Mouse (Mus musculus) bone marrow, adult 2 months (tissue): ENCODE measurements around the gene Apol7b. TPM values are rescaled to one million over a fixed set of nuclear protein-coding genes. Genes with fewer than 3 reads are reported as not detected.

ENCODE experiments used
- H3K27ac ChIP-seq: fragments of 200-500 bp; 2 replicates; pipeline ENCODE4 v1.5.1; 2012; ENCODE audit warnings: low read depth, mild to moderate bottlenecking, control low read depth, inconsistent platforms, low read length; ENCODE audit not compliant: control insufficient read depth, poor library complexity, insufficient read depth
- H3K4me1 ChIP-seq: fragments of 200-500 bp; 2 replicates; pipeline ENCODE4 v1.6.1; 2011; ENCODE audit warnings: low read length; ENCODE audit not compliant: control insufficient read depth, insufficient read depth
- H3K4me3 ChIP-seq: fragments of 200-500 bp; replicated peaks from 2 replicates; pipeline ENCODE3; 2011; ENCODE audit warnings: mild to moderate bottlenecking, low read depth, low read length, control low read depth; ENCODE audit not compliant: control insufficient read depth
- CTCF ChIP-seq: fragments of 200-500 bp; IDR thresholded peaks from 2 replicates; pipeline ENCODE4 v1.5.1; 2011; ENCODE audit warnings: low read length, control low read depth; ENCODE audit not compliant: control insufficient read depth, insufficient read depth
- POLR2A ChIP-seq: fragments of 200-500 bp; IDR thresholded peaks from 2 replicates; pipeline ENCODE4 v1.6.1; 2011; ENCODE audit warnings: low read depth, mild to moderate bottlenecking, control low read depth, low read length, borderline replicate concordance; ENCODE audit not compliant: control insufficient read depth
- WGBS: fragments of 180-500 bp; shearing (Covaris S2); methylation state at CpG from one replicate; pipeline ENCODE4 v1.1.7; 2018; 5-methylcytosine and 5-hydroxymethylcytosine counted together
- polyA plus RNA-seq: library from polyadenylated mRNA; stranded (reverse); fragments of >200 nt; gene quantifications from 2 replicates; pipeline ENCODE4 v1.2.4, GENCODE M21; 2011; ENCODE audit warnings: low replicate concordance; ENCODE audit not compliant: missing spikeins, insufficient read depth, insufficient read length

Apol7b gene
- polyA plus RNA-seq, 1 experiment, result not detected

DNA sequence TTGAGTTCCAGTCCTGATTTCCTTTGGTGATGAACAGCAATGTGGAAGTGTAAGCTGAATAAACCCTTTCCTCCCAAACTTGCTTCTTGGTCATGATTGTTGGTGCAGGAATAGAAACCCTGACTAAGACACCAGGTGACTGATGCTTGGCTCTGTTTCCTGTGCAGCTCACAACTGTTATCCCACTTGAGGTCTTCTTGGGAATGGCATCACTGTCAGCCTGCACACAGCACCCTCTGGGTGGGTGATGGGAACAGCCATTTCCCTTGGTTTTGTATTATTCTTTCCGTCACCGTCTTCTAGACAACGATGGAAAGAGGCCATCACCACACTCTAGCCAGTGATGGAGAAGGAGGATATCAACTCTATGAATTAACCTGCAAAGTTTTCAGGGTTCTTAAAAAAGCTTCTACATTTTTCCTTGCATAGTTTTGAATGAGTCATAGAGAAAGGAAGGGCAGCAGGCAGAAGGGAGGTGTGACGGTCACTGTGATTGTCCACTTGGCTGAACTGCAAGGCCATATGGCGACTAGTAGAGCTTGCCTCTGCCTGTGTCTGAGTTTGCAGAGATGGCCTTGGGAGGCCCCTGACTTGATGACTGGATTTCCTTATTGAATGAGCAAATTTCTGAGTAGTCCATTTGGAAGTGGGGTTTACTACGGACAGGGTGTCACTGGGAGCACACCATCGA lies 62.8 kb downstream of the Apol7b start:
- Histone ChIP-seq H3K4me3 (no peak overlapping the region), H3K4me1 (no peaks in the 10 kb centered on the region), H3K27ac (no peak overlapping the region)
- TF ChIP-seq POLR2A, result no peak
- WGBS, result 83% methylated on average over 7 of the region's 7 CpGs

- no peak overlapping the region for H3K4me3 ChIP-seq
Observed at GRCm38 (mm10) chr15:77382880-77383279, 64.4 kb downstream of the Apol7b start.

DNA sequence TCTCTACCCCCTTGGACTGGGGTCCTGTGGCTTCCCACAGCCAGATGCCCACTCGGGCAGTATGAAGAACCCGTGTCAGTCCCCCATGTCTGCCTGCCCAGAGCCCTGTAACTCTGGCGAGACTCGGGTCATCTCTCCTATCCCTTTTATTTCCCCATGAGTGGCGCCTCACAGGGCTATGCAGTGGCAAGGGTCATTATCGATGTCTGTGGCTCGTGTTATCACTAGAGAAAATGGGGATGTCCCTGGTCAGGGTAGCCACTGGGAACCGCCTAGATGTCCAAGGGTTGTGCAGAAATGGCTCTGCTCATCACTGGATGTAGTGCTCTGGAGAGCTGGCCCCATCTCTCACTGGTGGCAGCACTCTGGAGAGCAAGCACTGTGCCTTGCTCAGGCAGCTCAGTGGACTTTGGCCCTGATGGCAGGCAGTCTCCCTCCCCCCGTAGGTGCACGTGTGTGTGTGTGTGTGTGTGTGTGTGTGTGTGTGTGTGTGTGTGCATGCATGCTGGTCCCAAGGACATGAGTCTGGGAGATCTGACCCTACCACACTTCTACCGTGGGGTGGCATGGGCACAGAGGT lies 64.9 kb downstream of the Apol7b start:
- Histone ChIP-seq H3K4me3 (no peak overlapping the region), H3K4me1 (no peaks in the 10 kb centered on the region), H3K27ac (no peak overlapping the region)
- no peak for TF ChIP-seq POLR2A
- TF ChIP-seq CTCF, result no peak
- WGBS, result 76% methylated on average over 11 of the region's 11 CpGs

More at GRCm38 (mm10) chr15:77382880-77383279, 64.4 kb downstream of the Apol7b start:
- Histone ChIP-seq H3K27ac (no peak overlapping the region), H3K4me1 (no peaks in the 10 kb centered on the region)
- TF ChIP-seq POLR2A (no peak), CTCF (no peak)
- whole genome bisulfite sequencing, result 43% methylated on average over 1 of the region's 1 CpGs

GRCm38 (mm10) chr15:77381481-77381880 lies 65.8 kb downstream of the Apol7b start:
- TF ChIP-seq CTCF (no peak), POLR2A (no peak)
- no peak overlapping the region for H3K4me3 ChIP-seq
- no peak overlapping the region for H3K27ac ChIP-seq
- no peaks in the 10 kb centered on the region for H3K4me1 ChIP-seq
- 64% methylated on average over 6 of the region's 6 CpGs for WGBS

DNA sequence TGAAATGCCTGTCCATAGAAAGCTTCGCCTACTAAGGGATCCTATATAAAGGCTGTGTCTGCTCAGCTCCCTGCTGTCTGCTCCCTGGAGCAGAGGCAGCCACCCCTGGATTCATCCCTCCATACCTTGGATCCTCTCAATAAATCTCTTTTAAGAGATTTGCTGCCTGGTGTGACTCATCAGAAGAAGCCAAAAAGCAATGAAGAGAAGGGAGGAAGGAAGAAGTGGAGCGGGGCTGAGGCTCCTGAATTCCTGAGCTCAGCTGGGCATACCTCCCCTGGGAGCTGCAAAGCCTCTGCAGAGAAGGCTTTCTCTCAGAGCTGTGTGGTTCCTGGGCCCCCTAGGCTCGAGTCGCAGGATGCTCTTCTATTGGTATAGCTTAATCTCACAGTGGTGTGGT lies 67.4 kb downstream of the Apol7b start:
- Histone ChIP-seq H3K27ac (no peak overlapping the region), H3K4me1 (no peaks in the 10 kb centered on the region), H3K4me3 (no peak overlapping the region)
- TF ChIP-seq POLR2A (no peak), CTCF (no peak)
- WGBS, result 50% methylated on average over 4 of the region's 4 CpGs

DNA sequence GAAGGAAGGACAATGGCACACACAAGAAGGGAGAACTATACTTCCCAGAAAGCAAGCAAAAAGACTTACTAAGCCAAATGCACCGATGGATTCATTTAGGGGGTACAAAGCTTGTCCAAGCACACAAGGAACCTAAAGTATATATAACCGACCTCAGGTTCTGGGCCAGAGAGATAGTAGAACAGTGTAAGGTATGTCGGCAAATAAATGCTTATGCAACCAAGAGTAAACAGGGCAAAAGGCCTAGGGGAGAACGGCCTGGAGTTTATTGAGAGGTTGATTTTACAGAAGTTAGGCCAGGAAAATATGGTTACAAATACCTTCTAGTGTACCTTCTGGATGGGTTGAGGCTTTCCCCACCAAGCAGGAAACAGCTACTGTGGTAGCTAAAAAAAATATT lies 69.9 kb downstream of the Apol7b start:
- WGBS, result 86% methylated on average over 4 of the region's 4 CpGs
- H3K4me1 ChIP-seq, result no peaks in the 10 kb centered on the region
- TF ChIP-seq CTCF, result no peak
- no peak for TF ChIP-seq POLR2A
- no peak overlapping the region for H3K4me3 ChIP-seq
- H3K27ac ChIP-seq, result no peak overlapping the region

- Histone ChIP-seq H3K4me1 (no peaks in the 10 kb centered on the region), H3K4me3 (no peak overlapping the region), H3K27ac (no peak overlapping the region)
- WGBS, result 81% methylated on average over 7 of the region's 7 CpGs
- TF ChIP-seq CTCF, result no peak
- no peak for TF ChIP-seq POLR2A
Observed at GRCm38 (mm10) chr15:77376920-77377319, 70.4 kb downstream of the Apol7b start.

Other genes starting within 250 kb of the Apol7b start
- 2.6 and 6.1 TPM in 2 replicates for gene Rbfox2, start 140.5 kb downstream of the Apol7b start, polyA plus RNA-seq
- gene Apol7a, start 48.4 kb downstream of the Apol7b start, polyA plus RNA-seq, result not detected in 2 replicates
- gene Apol9a, start 36.4 kb downstream of the Apol7b start, polyA plus RNA-seq, result 0.72 TPM in 1 of 2 replicates, not detected in the other
- gene Apol10a, start 29.6 kb upstream of the Apol7b start, polyA plus RNA-seq, result 2.9 and 3.8 TPM in 2 replicates
- 4.4 and 4.6 TPM in 2 replicates for gene Apol11a, start 60.8 kb upstream of the Apol7b start, polyA plus RNA-seq
- gene Apol7c, start 85.8 kb upstream of the Apol7b start, polyA plus RNA-seq, result not detected in 2 replicates
- not detected in 2 replicates for gene 1700025B11Rik, start 114.4 kb upstream of the Apol7b start, polyA plus RNA-seq
- not detected in 2 replicates for gene Apol10b, start 148.6 kb upstream of the Apol7b start, polyA plus RNA-seq
- gene Gm36245, start 151.8 kb upstream of the Apol7b start, polyA plus RNA-seq, result not detected in 2 replicates
- gene Apol11b, start 195.8 kb upstream of the Apol7b start, polyA plus RNA-seq, result 47.2 and 78.2 TPM in 2 replicates